Mouse (Mus musculus): ENCODE measurements around the gene Cavin2. TPM values are rescaled to one million over a fixed set of nuclear protein-coding genes. Genes with fewer than 3 reads are reported as not detected.
A peak's percentile ranks its signal among the peaks of the same experiment; 100 is the strongest.

Cavin2 gene
- polyA plus RNA-seq, 1 experiment from 2014 or later = 1.8 TPM

- DNase-seq (ENCODE audit: low spot score) = no peak
- Histone ChIP-seq H3K27me3 (ENCODE audit: control insufficient read depth, insufficient read depth, low read length) (no peaks in the 10 kb centered on the region), H3K36me3 (ENCODE audit: control insufficient read depth, insufficient read depth, low read length) (no peaks in the 10 kb centered on the region), H3K9me3 (ENCODE audit: control insufficient read depth, low read length) (no peaks in the 10 kb centered on the region), H3K27ac (ENCODE audit: low read depth, low read length) (no peak overlapping the region), H3K9ac (ENCODE audit: low read length) (no peak overlapping the region), H3K4me2 (ENCODE audit: low read depth, low read length, severe bottlenecking) (no peak overlapping the region), H3K4me1 (replicated peaks; ENCODE audit: control insufficient read depth, insufficient read depth, low read length) (no peaks in the 10 kb centered on the region), H3K4me3 (ENCODE audit: low read depth, low read length) (no peak overlapping the region)
- 38% methylated on average over 6 of the region's 6 CpGs for WGBS
- ATAC-seq (replicated peaks; ENCODE audit: low FRiP score) = peak; percentile 55
Measured at GRCm38 (mm10) chr1:51334289-51334688, 45.4 kb downstream of the Cavin2 start.

GRCm38 (mm10) chr1:51335081-51335480 lies 46.2 kb downstream of the Cavin2 start:
- ATAC-seq (replicated peaks; ENCODE audit: low FRiP score) = no peak
- no peak overlapping the region for H3K4me3 ChIP-seq (ENCODE audit: low read depth, low read length)
- no peaks in the 10 kb centered on the region for H3K4me1 ChIP-seq (replicated peaks; ENCODE audit: control insufficient read depth, insufficient read depth, low read length)
- WGBS = 91% methylated on average over 2 of the region's 2 CpGs
- DNase-seq (ENCODE audit: low spot score) = no peak
- H3K9ac ChIP-seq (ENCODE audit: low read length) = no peak overlapping the region
- H3K9me3 ChIP-seq (ENCODE audit: control insufficient read depth, low read length) = no peaks in the 10 kb centered on the region
- no peak overlapping the region for H3K27ac ChIP-seq (ENCODE audit: low read depth, low read length)
- no peaks in the 10 kb centered on the region for H3K36me3 ChIP-seq (ENCODE audit: control insufficient read depth, insufficient read depth, low read length)
- H3K27me3 ChIP-seq (ENCODE audit: control insufficient read depth, insufficient read depth, low read length) = no peaks in the 10 kb centered on the region
- H3K4me2 ChIP-seq (ENCODE audit: low read depth, low read length, severe bottlenecking) = no peak overlapping the region

- Histone ChIP-seq H3K36me3 (ENCODE audit: control insufficient read depth, insufficient read depth, low read length) (no peaks in the 10 kb centered on the region), H3K9ac (ENCODE audit: low read length) (no peak overlapping the region), H3K27me3 (ENCODE audit: control insufficient read depth, insufficient read depth, low read length) (no peaks in the 10 kb centered on the region), H3K4me2 (ENCODE audit: low read depth, low read length, severe bottlenecking) (no peak overlapping the region), H3K4me1 (replicated peaks; ENCODE audit: control insufficient read depth, insufficient read depth, low read length) (no peaks in the 10 kb centered on the region), H3K27ac (ENCODE audit: low read depth, low read length) (no peak overlapping the region), H3K4me3 (ENCODE audit: low read depth, low read length) (no peak overlapping the region), H3K9me3 (ENCODE audit: control insufficient read depth, low read length) (no peaks in the 10 kb centered on the region)
- no peak; the same call in 1 of the 2 replicates for ATAC-seq (replicated peaks; ENCODE audit: low FRiP score)
- DNase-seq (ENCODE audit: low spot score) = no peak
- WGBS = 46% methylated on average over 3 of the region's 3 CpGs
Measured at GRCm38 (mm10) chr1:51344160-51344559, 55.2 kb downstream of the Cavin2 start.

GRCm38 (mm10) chr1:51347596-51347995 lies 58.7 kb downstream of the Cavin2 start:
- H3K27ac ChIP-seq (ENCODE audit: low read depth, low read length) = no peak overlapping the region
- no peak overlapping the region for H3K4me3 ChIP-seq (ENCODE audit: low read depth, low read length)
- ATAC-seq (replicated peaks; ENCODE audit: low FRiP score) (no peak), DNase-seq (ENCODE audit: low spot score) (no peak)
- 91% methylated on average over 3 of the region's 3 CpGs for WGBS
- no peak overlapping the region for H3K9ac ChIP-seq (ENCODE audit: low read length)
- no peaks in the 10 kb centered on the region for H3K27me3 ChIP-seq (ENCODE audit: control insufficient read depth, insufficient read depth, low read length)
- H3K36me3 ChIP-seq (ENCODE audit: control insufficient read depth, insufficient read depth, low read length) = no peaks in the 10 kb centered on the region
- no peaks in the 10 kb centered on the region for H3K4me1 ChIP-seq (replicated peaks; ENCODE audit: control insufficient read depth, insufficient read depth, low read length)
- H3K4me2 ChIP-seq (ENCODE audit: low read depth, low read length, severe bottlenecking) = no peak overlapping the region
- H3K9me3 ChIP-seq (ENCODE audit: control insufficient read depth, low read length) = no peaks in the 10 kb centered on the region

- ATAC-seq (replicated peaks; ENCODE audit: low FRiP score) (no peak), DNase-seq (ENCODE audit: low spot score) (no peak)
- H3K9me3 ChIP-seq (ENCODE audit: control insufficient read depth, low read length) = no peaks in the 10 kb centered on the region
- no peaks in the 10 kb centered on the region for H3K27me3 ChIP-seq (ENCODE audit: control insufficient read depth, insufficient read depth, low read length)
- WGBS = 82% methylated on average over 7 of the region's 7 CpGs
- H3K4me2 ChIP-seq (ENCODE audit: low read depth, low read length, severe bottlenecking) = no peak overlapping the region
- H3K9ac ChIP-seq (ENCODE audit: low read length) = no peak overlapping the region
- no peak overlapping the region for H3K4me3 ChIP-seq (ENCODE audit: low read depth, low read length)
- no peaks in the 10 kb centered on the region for H3K4me1 ChIP-seq (replicated peaks; ENCODE audit: control insufficient read depth, insufficient read depth, low read length)
- H3K27ac ChIP-seq (ENCODE audit: low read depth, low read length) = no peak overlapping the region
- no peaks in the 10 kb centered on the region for H3K36me3 ChIP-seq (ENCODE audit: control insufficient read depth, insufficient read depth, low read length)
Measured at GRCm38 (mm10) chr1:51348631-51349030, 59.7 kb downstream of the Cavin2 start.

GRCm38 (mm10) chr1:51349291-51349967 lies 60.5 kb downstream of the Cavin2 start:
- Histone ChIP-seq H3K36me3 (ENCODE audit: control insufficient read depth, insufficient read depth, low read length) (no peaks in the 10 kb centered on the region), H3K9me3 (ENCODE audit: control insufficient read depth, low read length) (no peaks in the 10 kb centered on the region), H3K9ac (ENCODE audit: low read length) (no peak overlapping the region), H3K4me2 (ENCODE audit: low read depth, low read length, severe bottlenecking) (no peak overlapping the region), H3K4me3 (ENCODE audit: low read depth, low read length) (no peak overlapping the region), H3K4me1 (replicated peaks; ENCODE audit: control insufficient read depth, insufficient read depth, low read length) (no peaks in the 10 kb centered on the region), H3K27me3 (ENCODE audit: control insufficient read depth, insufficient read depth, low read length) (no peaks in the 10 kb centered on the region), H3K27ac (ENCODE audit: low read depth, low read length) (no peak overlapping the region)
- WGBS = 54% methylated on average over 7 of the region's 7 CpGs
- ATAC-seq (replicated peaks; ENCODE audit: low FRiP score) = no peak; the same call in 1 of the 2 replicates
- no peak for DNase-seq (ENCODE audit: low spot score)

Other genes starting within 250 kb of the Cavin2 start
- 5.5 and 8.2 TPM in 2 replicates for gene Nabp1, start 189.3 kb downstream of the Cavin2 start, polyA plus RNA-seq (2014; fragmentation: Nextera tagmentation; extraction: Ambion mirVana)